Mouse (Mus musculus): ENCODE results near the gene Psd4. TPM values are rescaled to one million over a fixed set of nuclear protein-coding genes. Genes with fewer than 3 reads are reported as not detected.

Psd4 gene
- 11.6 and 14.2 TPM in 2 replicates for polyA plus RNA-seq (2012; rRNA removed)

GRCm38 (mm10) chr2:24367030-24367894 is at the start of gene Psd4:
Gene Psd4 (plus strand): TSS chr2:24367580.
- DNase-seq (ENCODE audit: low read depth) = no peak

GRCm38 (mm10) chr2:24317919-24318598 is 49.3 kb upstream of the Psd4 start:
- DNase-seq (ENCODE audit: low read depth) = no peak

- no peak for DNase-seq (ENCODE audit: low read depth)
Observed at GRCm38 (mm10) chr2:24335333-24335732, 32.0 kb upstream of the Psd4 start.

DNA sequence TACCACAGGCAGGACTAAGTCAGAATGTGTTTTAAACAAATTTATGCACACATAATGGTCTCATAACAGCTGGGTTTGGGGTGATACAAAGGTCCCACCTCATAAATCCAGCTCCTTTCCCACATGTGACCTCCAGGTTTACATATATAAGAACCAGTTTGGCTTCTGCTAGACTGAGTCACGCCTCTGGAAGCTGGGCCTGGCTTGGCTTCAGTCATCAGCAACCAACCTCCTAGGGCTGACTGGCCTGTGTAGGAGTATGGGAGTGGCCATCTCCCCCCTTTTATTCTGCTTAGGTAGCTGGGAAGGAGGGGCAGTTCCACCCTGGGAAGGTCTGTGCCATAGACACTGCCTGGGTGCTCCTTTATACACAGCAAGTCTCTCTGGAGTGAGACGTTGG is 30.8 kb upstream of the Psd4 start, which contains the start of gene Il1rn:
Gene Il1rn (plus strand): TSS at position 309 of the 400 bp plus-strand sequence.
- DNase-seq (ENCODE audit: low read depth) = no peak

- no peak for DNase-seq (ENCODE audit: low read depth)
Observed at GRCm38 (mm10) chr2:24341395-24341885, 25.9 kb upstream of the Psd4 start.

- DNase-seq (ENCODE audit: low read depth) = no peak
Observed at GRCm38 (mm10) chr2:24344619-24345018, 22.8 kb upstream of the Psd4 start.

DNA sequence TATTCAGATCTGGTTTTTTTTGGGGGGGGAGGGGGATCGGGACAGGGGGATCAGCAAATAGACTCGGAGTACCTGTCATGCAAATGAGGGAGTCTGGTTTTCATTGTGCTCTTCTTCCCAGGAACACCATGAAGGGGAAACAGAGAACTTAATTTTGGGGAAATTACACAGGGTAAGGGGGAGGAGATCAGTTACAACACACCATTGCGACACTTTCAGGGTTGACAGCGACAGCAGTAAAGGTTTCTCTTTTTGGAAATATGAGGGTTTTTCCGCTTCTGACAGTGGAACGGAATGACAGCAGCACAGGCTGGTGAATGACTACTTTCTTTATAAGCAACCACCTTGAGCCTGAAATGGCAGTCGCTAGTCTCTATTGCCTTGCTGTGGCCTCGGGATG is 22.3 kb upstream of the Psd4 start:
- no peak for DNase-seq (ENCODE audit: low read depth)

GRCm38 (mm10) chr2:24347926-24348325 is 19.5 kb upstream of the Psd4 start:
- DNase-seq (ENCODE audit: low read depth) = no peak

DNA sequence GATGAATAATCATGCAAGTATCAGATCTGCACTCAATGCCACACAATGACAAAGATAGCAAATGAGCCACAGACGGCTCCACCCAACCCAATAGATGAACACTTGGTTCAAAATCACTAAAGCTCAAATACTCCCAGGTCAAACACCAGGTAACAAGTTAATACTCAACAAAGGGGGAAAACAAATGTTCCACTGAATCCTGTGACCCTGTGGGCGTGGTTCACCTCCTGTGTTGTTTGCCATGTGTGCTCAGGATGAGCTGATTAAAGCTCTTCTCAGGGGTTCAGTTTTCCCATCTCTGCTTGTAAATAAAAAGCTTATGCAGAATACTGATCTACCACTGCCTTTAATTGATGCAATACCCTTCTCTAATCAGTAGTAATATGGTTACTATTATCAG is 16.2 kb upstream of the Psd4 start:
- no peak for DNase-seq (ENCODE audit: low read depth)

- DNase-seq (ENCODE audit: low read depth) = no peak
Observed at GRCm38 (mm10) chr2:24353042-24353441, 14.3 kb upstream of the Psd4 start.

- no peak for DNase-seq (ENCODE audit: low read depth)
Observed at GRCm38 (mm10) chr2:24357642-24358041, 9.7 kb upstream of the Psd4 start.

DNA sequence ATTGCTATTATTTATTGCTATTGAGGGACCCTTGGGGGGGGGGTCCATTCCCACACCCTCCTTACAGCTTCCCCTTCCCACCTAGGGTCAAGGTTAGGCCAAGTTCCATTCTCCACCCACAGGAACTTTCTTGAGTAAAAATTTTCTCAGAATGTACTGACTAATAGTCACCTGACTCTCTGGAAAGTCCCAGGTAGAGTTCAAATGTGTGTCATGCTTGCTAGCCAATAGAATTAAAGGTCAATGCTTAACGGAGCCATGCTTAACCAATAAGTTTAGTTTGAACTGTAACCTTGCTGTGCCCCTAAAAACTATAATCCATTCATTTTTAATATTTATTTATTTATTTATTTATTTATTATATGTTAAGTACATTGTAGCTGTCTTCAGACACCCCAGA is 8.0 kb upstream of the Psd4 start:
- DNase-seq (ENCODE audit: low read depth) = no peak

DNA sequence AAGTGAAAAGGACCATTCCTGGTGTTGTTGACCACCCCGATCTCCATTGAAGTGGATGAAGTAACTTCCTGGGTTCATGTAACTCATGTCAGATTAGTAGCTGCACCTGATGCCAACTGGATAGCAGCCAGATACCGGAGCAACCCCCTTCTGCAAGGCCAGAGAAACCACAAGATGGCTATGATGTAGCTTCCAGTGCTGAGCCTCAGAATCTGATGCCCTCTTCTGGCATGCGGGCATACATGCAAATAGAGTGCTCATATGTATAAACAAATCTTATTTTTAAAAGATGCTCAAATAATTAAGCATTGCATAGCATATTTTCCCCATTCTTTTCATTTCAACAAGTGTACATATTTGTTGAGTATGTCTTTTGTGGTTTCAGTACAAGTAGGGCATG is 3.6 kb upstream of the Psd4 start:
- no peak for DNase-seq (ENCODE audit: low read depth)

DNA sequence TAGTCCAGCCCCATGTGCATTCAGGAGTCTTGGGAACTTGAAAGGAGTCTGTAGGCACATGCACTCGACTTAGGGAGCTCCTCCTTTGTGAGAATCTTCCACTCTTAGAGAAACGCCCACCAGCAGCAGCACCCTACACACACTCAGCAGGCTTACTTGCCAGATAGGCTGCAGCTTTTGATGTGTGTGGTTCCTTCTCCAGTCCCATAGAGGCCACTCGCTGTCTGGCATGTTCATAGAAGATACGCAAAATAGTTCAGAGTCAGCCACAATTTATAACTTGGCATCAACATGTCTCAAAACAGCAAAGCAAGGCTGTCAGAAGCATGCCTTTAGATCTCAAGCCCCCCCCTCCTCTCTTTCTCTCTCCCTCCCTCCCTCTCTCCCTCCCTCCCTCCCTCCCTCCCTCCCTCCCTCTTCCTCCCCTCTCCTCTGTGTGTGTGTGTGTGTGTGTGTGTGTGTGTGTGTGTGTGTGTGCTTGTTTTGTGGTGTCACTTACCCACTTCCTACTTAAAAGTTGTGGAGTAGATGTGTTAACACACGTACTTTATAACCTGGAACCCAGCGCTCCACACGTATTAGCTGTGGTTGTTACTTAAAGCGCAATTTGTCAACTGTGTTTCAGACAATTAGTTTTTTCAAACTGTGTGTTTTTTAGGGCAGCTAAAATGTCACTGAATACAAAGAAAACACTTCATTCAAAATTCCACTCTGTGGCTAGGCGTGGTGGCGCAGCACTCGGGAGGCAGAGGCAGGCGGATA is 985 bp upstream of the Psd4 start:
- no peak for DNase-seq (ENCODE audit: low read depth)

GRCm38 (mm10) chr2:24367895-24368261 is 498 bp downstream of the Psd4 start:
- no peak for DNase-seq (ENCODE audit: low read depth)

DNA sequence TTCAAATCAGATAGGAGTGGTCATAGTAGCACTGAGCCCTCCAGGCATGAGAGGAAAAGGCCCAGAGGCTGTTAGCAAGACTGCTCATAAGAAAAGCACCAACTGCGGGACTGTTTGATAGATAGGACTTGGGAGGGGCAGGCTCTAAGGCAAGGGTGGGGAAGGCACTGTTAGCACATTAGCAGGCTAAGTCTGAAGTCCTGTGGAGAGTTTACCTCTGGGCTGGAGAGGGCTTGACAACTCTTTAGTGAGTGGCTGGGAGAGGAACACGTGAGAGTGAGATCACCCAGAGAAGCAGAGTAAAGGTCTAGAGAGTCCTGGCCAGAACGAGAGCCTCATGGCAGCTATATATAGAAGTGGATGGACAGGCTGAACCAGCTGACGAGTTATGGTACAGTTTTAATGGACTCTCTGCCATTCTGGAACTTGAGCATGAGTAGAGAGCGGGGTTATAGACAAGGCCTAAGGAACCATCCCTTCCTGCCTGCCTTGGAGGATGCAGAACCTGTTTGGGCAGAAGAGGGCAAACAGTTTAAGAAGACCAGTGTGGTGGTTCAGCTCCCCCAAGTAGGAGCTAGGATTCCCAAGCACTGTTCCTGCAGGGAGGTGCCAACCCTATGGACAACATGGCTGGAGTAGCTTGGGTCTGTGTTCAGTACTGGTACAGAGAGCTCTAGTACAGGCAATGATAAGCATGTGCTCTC is 11.5 kb downstream of the Psd4 start:
- DNase-seq (ENCODE audit: low read depth) = peak; percentile 37

DNA sequence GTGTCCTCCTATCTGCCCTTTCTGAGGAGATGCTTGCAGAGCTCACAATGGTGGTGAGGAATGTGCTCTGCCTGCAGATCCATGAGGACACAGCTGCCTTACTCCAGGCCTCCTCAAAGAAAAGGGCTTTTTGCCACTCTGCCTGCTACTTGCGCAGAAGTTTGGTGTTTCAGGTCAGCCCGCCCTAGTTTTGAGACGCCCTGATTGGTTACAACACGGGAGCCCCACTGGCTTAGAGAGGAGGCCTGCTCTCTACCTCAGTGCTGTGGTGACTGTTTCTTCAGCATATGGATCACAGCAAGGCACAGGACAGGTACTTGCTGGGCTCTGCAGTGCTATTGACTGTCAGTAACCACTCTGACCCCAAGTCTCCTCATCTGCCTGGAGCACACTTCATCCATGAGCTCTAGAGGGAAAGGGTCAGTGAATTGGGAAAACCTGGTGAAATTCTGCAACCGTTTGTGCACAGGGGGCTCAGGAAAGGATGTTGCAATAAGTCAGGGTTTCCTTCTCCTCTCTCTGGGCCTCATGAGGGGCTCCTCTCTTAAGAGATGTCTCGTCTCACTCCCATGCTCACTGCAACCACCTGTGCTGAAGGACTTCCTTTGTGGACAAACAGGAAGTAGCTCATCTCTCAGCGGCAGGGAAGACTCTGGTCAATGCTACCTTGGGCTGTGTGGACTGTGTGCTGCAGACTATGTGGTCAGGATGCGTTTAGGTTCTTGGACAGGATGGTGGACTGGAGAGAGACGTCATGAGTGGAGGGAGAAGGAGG is 15.3 kb downstream of the Psd4 start:
- no peak for DNase-seq (ENCODE audit: low read depth)

DNA sequence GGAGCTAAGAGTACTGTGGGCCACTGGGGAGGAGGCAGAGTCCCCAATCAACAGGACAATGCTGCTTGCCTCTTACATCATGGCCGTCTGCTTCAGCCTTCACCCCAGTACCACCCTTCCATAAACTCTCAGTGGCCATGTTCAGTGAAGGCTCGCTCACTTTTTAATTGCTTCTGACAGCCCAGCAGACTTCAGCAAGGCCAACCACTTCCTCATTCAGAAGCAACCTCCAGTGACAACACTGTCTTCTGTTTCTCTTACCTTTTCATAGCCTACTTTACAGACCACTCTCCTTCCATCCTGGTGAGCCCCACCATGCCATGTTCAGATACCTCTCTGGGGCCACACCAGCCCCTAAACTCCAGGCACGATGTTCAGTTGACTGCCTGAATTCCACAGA is 16.3 kb downstream of the Psd4 start:
- no peak for DNase-seq (ENCODE audit: low read depth)

- DNase-seq (ENCODE audit: low read depth) = peak; percentile 40
Observed at GRCm38 (mm10) chr2:24384393-24384792, 17.0 kb downstream of the Psd4 start.

GRCm38 (mm10) chr2:24385111-24385961 is 18.0 kb downstream of the Psd4 start:
- DNase-seq (ENCODE audit: low read depth) = no peak

Data from gonadal fat pad, adult 2 months (tissue).